Mouse (Mus musculus) right cerebral cortex, postnatal 25 days (tissue): ENCODE data around the gene Hdac4.

ENCODE experiments used
- DNase-seq: peaks from one replicate; pipeline ENCODE4 v3.0.0; 2022

The Hdac4 gene

DNA sequence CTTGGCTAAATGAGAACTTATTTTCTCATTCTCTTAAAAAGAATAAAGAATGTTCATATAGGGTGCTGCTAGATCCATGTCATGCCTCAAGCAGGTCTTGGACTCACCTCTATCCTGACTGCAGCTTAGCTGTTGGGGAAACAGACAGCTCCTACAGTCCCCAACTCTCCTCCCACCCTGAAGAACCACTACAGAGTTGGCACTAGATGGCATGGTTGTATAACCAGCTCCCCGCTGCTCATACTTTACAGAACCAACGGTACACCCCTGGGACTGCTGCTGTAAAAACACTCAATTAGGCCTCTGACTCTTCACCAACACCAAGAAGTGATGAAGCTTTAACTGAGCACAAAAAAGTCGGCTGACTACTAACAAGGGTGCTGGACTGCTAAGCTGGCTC lies 235.6 kb downstream of the Hdac4 start:
- DNase-seq: no peak

DNA sequence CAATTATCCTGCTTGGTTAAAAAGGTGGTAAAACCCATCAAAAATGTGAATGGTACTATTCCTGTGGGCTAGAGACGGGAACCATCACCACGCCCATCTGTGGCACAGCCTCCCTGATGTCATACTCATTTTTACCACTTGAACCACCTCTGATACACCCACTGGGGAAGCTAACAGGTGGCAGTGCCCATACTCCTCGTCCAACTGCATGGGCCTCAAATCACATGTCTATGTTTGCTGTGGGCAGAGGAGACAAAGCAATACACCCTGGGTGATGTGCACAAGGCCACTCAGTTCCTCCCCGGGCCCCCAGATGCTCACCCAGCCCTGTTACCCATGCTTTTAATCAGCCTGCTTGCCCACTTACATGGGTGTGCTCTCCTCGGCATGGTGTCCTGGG lies 236.5 kb downstream of the Hdac4 start:
- DNase-seq: no peak

DNA sequence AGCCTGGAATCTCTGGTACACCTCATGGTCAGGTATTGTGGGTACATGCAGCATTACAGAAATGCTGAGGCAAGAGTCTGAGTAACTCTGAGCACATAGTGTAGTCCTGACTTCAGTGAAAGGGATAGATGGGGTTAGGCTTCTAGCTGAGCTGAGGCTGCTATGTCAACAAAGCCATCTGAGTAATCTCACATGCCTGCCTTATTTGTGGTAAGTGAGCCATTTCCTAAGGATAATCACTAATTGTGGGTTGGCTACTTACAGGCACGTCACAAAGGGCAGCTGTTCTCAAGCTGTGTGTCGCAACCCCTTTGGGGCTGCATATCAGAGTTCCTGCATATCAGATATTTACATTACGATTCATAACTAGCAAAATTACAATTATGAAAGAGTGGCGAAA lies 239.3 kb downstream of the Hdac4 start:
- no peak for DNase-seq

DNA sequence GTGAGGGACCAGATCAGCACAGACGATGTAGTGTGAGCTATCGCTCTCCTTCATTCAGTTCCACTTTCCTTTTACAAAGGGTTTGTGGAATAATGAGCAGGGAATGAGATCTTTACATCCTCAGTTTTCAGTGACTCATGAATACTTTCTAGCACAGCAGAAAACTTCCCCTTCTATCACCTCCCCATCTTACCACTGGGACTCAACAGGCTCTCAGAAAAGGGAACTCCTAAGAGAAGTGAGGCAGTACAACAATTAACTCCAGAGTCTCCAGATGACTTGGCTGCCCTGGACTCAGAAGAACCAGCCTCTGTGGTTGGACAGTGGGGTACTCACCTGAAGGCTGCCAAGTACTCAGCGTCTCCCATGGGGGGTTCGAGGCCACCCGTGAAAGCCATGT lies 240.5 kb downstream of the Hdac4 start:
- DNase-seq: no peak

DNA sequence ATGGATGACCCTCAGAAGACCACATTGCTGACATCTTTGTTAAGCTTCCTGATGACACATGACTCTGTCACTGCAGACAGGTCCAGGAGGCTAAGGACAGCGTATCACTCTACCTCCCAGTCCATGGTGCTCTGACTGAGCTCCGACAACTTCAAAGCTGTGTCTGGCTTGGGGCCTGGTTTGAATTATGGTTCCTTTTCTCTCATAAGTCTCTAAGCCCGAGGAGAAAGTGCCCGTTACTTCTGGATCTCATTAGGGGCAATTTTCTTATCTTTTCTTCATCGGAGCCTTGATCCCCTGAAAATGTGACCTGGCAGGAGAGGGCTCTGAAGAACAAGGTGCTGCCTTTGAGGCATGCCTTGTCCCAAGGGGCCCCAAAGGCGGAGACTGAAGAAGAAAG lies 242.6 kb downstream of the Hdac4 start:
- DNase-seq: no peak

DNA sequence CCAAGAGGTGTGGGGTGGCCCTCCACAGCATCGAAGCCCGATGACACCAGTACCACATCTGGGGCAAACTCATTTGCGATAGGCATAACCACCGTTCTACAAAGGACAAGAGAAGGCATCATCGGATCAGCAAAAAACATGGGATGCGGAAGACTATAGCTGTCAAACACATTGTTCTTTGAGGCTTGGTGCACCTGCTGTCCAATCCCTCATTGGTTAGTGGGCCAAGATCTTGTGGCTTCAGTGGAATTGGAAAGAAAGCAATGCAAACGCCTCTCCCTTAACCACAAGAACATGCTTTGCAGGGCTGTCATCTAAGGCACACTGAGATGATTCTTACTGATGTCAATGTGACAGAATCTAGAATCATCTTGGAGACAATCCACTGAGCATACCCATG lies 248.1 kb downstream of the Hdac4 start:
- DNase-seq: no peak

DNA sequence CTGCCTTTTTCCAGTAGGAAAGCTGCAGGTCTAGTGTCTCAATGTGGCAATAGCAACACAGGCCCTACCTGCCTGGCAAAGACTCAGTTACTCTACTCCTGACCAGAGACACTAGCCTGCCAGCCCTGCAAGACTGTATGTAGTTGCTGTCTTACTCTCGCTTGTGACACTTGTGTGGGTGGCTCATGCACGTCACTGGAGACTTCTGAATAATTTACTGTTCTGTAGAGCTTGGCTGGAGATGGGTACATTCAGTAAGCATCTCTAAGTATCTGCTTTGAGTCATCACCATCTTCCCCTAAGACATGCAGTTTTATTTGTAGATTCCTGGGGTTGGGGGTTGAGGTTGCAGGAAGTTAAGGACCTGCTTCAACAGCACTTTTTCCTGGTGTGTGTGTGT lies 252.9 kb downstream of the Hdac4 start:
- peak; percentile 60 for DNase-seq

DNA sequence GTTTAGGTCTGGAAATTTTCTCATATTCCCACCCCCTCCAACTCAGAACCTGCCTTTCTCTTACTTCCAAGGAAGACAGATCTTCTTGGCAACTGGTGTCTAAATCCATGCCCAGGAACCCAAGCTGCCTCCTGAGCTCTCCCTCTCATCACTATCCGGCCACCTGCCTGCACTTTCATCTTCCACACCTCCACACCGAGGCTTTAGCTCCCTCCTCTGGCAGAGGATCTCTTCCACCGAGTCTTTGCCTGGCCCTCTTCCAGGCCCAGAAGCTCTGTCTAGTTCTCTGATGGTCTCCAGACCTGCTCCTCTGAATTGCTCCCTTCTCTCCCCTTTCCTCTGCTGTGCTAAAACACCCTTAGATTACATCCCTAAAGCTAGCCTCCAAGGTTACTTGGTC lies 253.5 kb downstream of the Hdac4 start:
- DNase-seq: peak; percentile 29

DNA sequence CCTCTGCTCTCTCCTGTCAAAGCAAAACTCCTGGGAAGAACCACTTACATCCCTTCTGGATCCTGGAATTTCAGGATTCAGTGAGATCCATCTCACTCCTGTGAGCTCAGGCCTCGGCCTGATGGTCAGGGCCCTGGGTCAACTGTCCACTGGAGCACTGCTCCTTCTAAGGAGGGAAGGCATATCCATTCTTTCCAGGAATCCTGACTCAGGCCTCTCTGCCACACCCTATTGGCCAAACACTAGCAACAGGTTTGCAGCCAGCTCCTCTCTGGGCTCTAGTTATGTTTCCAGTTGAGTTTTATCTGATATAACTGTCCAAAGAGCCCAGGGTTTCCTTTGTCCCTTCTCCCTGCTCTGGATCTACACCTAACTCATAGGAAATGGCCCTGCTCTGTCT lies 254.4 kb downstream of the Hdac4 start:
- no peak for DNase-seq

DNA sequence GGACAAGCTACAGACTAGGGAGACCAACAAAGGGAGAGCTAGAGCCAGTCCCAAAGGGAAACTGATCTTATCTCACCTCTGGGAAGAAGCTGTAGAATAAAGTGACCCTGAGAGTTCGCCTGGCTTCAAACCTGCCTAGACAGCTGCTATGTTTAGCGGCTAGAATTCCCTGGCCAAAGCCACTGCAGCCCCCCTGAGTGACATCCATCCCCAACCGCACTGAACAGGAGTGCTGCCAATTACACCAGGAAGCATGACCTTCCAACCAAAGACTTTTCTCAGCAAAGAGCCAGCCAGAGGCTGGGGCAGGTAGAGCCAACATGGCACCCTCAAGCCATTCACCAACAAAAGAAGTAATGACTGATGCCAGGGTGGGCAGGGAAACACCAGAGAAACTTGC lies 260.3 kb downstream of the Hdac4 start:
- no peak for DNase-seq

DNA sequence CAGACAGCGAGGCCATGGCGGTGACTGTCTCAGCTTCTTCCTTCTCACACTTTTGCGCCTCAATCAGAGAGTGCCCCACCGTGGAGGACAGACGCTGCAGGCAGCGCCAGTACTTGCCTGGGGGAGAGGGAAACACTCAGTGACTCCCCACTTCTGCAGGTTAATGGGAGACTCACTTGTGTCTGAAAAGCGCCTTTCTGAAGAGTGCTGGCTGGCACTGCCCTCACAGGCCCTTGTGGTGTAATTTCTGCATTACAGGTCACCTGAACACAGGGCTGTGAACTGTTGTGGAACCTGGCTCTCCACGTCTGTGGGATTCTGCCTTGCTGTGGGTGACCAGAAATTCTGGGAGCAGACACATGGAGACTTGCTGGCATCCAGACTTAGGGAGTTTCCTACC lies 261.8 kb downstream of the Hdac4 start:
- DNase-seq: no peak

DNA sequence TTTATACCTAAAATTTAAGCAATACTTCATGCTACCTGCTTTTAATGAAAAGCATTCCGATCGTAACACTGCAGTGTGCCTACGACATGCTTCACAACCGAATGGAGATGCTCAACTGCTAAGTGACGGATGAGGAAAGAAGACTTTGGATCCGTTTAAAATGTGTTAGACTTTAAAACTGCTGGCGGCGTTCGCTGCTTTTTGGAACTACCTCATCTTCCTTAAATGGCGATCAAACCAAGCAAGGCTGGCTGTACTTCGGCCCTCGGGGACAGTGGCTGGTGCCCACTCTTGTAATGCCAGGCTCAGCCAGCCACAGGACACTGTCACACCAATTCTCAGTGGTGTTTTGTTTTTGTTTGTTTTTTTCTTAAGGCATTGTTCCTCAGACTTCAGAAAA lies 263.3 kb downstream of the Hdac4 start:
- no peak for DNase-seq

DNA sequence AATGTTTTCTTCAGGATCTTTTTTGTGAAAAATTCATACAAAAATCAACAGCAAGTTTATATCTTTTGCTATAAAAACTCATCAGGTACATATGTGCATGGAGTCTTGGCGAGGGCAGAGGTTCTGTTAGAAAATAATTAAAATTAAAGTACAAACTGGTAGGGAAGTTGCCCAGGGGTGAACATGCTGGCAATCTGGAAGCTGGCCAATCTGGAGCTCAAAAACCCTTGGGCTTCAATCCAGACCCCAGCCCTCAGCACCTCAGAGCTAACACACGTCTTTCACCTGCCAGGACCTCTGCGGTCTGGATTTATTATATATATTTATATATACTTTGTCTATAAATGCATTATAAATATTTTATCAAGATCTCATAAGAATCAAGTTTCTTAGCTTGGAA lies 263.7 kb downstream of the Hdac4 start:
- DNase-seq: no peak

DNA sequence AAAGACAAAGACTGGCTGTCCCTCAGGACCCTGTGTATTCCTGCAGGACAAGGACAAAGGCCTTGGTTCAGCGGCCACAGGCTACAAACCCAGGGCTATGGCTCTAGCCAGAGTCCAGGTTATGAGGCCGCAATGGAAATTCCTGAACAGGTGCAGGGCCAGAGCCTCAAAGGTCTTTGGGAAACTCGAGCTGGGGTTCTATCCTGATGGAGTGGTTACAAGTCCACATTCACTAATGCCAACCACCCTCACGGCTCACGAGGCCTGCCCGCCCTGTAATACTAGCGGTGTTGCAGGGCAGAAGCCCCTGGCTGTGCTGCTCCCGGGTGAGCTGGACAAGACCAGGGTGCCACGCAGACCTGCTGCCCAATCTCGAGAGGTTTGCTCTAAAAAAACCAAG lies 264.3 kb downstream of the Hdac4 start:
- DNase-seq: no peak

DNA sequence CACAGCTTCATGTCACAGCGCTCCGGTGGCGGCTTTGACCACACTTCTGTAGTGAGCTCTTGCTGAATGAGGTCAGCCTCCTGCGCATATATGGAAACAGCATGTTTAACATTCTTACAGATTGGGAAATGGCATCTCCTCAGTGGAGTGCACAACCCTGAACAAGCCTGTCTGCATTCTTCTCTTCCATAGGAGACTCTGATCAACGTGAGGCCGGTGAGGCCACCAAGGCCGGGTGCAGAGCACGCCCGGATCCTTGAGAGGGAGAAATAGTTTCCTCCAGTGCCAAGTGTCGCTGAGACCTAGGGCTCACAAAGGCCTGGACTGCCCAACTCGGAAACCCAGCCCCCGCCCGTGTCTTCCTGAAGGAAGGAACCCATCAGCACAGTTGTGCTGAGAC lies 266.4 kb downstream of the Hdac4 start:
- no peak for DNase-seq

DNA sequence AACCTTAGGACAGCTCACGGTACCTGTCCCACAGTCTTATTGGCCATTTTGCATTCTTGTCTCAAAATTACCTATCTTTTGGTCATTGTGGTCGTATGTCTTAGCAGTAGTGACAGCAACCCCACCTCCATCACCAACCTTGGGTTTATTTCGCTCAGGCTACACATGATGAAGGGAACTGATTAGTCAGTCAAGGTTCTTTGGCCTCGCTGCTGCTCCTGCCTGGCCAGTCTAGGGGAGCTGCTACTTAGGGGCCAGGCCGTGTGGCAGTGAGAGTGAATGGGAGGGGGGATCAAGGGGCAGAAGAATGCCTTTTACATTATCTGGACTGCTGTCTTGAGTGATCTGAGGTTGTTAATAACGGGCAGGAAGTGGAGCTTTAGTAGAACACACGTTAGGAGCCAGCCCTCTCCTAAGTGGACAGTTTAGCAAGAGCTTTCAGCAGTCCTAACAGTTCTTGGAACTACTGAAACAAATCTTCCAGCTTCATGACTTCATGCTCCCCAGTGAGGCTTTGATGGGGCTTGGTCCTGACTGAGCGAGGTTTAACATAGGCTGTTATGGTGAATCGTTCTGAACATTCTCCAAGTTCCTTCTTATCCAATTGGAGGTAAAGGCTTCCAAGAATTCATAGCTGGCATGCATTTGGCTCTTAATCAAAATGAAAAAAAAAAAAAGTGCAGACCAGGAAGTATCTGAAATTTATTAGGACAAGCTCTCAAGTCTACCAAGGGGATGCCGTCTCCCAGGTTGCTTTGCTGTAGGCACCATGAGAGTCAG lies 267.8 kb downstream of the Hdac4 start:
- no peak for DNase-seq

DNA sequence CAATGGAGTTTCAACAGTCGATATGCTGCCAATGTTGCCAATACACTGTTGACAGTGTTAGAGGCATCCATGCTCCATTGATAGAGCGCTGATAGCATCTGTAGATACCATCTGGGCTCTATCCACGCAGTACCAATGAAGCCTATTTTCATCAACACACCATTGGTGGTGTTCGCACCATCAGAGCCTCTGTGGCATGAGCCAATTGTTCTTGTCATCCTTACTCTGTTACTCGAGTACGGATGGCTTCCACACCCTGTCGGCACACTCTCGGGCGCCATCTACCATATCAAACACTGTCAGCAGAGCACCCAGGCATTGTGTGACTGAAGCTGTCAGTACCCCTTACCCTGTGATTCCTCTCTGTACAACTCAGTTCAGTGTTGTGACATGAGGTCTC lies 271.9 kb downstream of the Hdac4 start:
- no peak for DNase-seq

DNA sequence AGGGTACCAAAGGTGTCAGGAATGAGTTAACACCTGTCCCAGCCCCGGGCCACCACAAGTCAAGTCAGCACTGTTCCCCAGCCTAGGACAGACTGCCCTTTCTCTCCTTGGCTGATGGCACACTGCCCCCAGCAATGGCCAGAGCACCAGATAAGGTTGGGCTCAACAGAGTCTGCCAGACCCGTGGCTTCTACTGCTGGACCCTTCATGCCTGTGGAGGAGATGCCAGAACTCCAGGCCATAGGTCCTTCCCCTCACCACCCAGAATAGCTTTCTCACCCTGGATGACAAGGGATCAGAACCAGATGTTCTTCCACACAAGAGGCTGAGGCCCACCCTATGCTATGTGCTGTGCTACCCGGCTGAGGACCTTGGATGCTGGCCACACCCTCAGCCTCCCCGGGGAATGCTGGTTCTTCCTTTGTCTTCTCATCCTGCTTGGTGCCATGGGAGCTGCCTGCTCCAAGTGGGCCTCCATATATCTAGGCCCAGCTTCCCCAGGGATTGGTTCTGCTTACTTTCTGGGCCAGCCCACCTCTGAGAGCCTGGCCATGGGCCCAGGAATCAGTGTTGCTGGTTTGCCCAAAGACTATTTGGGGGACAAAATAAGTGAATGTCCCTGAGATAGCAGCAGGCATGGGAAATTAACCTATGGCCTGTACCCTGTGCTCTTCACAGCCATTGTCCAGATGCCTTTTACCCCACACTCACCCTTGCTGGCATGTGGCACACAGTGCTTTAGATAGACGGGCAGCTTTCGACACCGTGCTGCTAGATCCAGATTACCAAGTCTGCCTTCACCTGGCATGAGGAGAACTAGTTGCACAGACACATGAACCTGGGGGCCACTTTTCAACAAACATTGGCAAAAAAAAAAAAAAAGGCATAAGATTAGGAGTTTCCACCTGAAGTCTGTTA lies 273.0 kb downstream of the Hdac4 start:
- no peak for DNase-seq

DNA sequence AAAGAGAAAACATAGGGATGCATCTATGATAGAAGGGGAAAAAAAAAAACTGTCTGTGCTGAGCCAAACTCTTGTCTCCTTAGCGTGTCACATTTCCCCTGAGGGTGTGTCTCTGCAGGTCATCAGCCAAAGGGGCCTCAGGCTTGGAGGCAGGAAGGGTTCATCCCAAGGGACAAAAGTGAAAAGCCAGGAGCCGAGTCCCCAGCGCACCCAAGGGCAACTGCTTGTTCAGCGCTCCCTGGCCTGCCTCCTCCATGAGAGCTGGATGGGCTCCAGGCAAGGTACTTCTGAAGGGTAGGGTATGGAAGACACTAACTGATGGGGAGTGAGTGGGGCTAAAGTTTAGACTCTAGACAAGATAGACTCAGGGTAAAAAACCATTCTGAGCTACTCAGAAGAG lies 273.8 kb downstream of the Hdac4 start:
- DNase-seq: no peak

DNA sequence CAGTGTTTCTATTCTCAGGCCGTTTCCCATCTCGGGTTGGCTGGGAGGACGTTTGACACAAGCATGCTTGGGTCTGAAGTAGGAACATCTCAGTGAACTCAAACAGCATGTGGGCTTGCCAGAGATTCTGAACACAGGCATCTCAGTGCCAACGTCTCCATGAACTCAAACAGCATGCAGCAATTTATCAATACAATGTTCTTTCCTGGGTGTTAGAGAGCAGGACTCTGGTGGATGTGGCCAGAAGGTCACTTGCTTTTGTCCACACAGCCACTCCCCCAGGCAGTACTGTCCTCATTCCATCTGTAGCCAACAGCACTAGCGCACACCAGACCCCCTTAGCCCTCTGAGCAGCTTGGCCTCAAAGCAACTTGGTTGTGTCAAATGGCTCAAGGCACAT lies 274.2 kb downstream of the Hdac4 start:
- no peak for DNase-seq

DNA sequence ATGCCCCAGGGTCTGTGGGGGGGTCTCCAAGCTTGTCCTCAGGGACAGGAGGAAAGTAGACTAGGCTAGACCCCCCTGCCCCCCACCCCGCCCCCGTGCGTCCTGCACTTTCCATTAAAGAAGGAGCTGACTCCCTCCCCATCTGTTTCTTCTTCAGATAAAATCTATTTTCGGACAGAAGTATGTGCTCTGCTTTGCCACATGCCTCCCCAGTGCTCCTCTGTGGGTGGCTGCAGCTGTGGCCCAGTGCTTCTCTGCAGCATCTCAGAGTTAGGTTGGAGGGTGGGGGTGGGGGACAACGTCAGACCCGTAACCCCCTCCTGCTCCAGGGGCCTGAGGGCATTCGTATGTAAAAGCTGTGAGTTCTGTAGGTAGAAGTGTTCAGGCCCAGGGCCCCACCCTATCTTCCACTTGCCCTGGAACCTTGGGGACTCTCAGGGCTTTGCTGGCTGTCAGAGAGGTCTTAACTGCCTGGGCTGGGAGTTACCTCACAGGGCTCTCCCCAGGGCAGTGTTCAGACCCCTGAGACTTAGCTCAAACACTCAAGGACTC lies 275.4 kb downstream of the Hdac4 start:
- DNase-seq: no peak

DNA sequence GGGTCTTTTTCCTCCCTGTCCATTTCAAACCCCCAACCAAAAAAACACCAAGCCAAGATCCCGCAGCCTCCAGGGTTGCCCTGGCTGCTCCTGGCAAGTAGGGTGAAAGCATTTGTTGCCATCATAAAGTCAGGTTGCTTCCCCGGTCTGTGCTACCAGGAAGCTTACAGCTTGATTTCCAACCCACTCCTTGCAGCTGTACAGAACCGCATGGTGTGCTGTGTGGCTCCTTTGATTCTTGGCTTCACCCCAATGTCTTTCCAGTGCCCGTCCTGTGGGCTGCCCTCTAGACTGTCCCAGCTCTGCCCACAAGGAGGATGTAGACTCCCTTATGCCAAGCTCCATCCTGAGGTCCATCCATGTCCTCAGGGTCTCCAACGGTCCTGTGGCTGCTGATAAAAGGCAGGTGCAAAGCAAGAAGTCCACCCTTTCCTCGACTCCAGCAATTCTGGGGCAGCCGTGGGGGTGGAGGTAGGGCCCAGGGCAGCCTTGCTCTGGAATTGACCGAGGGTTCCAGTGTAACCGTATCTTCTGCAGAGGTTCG lies 277.2 kb downstream of the Hdac4 start:
- DNase-seq: no peak

DNA sequence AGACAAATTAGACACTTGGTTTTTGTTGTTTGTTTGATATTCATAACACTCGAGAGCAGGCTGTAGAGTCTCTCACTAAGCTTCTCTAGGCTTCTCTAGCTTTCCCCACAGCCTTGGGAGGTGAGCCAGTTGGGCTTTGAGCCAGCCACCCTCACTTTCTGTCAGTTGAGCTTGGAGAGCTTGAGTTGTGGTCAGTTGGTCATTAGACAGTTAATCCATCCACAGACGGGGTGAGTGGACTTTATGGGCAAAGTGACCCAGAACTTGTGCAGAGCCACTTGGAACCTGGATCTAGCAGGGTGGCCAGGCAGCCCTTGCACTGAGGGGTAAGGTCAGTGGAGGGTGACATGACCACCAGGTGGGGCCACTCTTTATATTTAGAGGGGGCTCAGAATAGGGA lies 277.9 kb downstream of the Hdac4 start:
- DNase-seq: no peak

DNA sequence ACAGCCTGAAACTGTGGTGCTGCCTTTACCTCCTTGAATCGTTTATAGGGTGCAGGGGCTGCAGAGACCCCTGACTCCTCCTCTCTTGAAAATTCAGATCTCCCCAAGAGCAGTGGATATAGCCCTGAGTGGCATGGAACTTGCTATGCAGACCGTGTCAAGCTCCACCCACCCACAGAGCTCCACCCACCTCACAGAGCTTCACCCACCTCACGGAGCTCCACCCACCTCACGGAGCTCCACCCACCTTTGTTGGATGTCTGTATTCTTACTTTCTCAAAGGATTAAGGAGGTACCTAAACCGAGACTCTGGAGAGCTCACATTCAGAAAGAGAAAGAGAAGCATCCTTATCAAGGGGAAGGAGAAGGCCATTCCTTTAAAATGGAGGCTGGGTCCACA lies 279.5 kb downstream of the Hdac4 start:
- no peak for DNase-seq
